Mouse (Mus musculus) T-helper 2 cell (primary cell): ENCODE measurements at regions not wholly inside any gene's neighbourhood (a gene's known extent, or its start where the extent isn't known, plus 50 kb on each side); places are given as distances from the start of the nearest gene placed in this dataset.
"Not testable (repeated sequence)": the region's sequence is repeated elsewhere in the genome, so short reads cannot be mapped to it uniquely, and the experiment has no call there.

Experiments
- in situ Hi-C: fragments of 300-600 bp; cut with MboI, MseI; formaldehyde crosslinking; loops from one replicate; pipeline ENCODE4 v1.15.1; 2025; ENCODE audit warnings: high pct_unique_total_duplicates

DNA sequence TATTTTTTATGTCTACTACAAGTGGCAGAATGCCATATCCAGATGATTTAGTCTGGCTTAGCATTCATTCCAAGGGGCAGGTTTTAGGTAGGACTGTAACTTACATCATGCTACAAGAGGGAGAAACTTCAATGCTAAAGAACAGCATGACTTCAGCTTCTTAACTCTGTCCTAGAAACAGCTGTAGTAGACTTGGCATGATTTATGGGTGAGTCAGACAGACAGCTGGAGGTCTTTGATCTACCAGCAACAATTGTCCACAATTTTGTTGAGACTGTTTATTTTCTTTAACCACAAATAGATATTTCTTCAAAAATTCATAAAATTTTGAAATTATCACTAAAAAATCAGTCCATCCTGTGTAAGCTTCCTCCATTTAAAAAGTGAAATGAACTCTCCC lies 781.7 kb upstream of the Man1a start:
- in situ Hi-C loops, result no loop called here

DNA sequence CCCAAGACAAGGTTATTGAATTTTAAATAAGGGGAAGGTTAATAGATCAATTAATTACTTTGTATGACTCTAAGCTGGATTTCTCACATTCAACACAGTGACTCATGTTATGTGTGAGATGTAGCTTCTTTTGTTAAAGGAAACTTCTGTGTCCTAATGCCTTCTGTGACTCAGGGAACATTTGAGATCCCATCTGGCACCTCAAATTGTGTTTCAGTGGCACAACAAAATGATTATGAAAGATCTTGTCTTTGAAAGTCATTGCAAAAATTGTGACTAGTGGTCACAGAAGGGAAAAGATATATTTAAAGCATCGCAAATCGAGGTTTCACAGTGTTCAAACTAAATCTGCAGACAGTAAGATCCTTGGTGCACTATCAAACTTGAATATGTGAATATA lies 765.2 kb upstream of the Man1a start:
- in situ Hi-C loops, result no loop called here

DNA sequence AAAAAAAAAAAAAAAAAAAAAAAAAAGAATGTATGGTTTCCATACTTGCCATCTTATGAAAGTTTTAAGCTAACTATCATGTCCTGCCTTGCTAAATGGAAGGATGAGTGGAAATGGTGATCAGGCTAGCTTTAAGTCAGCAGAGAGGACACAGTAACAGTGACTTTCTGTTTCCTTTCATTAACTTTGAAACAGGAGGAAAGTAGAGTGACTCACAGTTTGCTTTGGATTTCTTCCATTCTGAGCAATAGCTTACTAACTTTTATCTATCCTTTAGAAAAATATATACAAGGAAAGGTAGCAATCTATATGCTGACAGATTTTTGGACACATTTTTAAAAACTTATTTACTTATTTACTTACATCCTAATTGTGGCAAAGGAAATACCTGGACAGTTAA lies 762.6 kb upstream of the Man1a start:
- in situ Hi-C loops, result no loop called here

DNA sequence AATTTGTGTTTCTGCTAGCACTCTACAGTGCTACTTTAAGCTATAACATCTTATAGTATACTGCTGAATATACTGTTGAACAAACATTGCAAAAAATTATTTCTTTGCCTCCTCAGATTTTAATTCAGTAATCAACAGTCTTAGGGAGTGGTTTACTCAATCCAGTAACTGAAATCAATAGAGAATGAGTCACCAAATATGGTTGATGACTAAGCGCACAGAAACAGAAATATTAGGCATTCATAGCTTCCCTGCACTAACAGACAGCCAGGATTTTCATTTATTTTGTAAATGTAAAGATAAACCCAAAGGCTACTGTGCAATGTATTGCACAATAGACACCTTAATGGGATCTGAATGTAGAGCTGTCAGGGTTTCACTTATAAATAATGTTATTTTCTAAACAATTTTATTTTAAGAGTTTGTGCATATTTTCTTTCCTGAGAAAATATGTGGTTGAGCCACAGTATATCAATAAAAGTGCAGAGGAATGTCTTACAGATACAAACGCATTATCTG lies 738.3 kb upstream of the Man1a start:
- in situ Hi-C loops, result no loop called here

DNA sequence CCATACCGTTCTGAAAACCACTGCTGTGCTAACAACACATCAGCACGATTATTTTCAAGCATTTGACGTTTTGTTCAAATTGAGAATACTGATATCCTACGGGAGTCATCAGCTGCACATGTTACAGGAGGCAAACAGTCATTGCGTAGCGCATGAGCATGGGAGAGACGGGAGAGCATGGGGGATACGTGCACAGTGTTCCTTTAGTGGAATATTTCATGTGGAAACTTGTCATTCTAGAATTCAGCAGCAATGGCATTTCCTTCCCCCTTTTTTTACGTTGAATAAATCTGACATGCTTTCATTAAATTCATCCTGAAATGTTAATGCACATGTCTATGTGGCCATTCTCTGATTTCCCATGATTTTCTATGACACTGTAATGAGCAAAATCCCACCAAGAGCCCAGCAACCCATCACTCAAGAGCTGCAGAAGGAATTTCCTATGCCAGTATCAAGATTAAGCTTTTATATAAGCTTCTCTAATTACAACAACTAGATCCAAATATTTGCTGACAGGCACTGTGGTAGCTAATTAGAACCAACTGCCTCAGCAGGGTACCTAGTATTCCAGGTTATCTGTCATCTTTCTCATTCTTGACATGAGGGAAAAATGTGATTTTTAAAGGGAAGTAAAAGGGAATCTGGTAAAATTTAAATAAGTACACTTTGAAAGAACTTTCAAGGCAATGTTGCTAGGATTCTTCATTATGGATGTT lies 723.2 kb upstream of the Man1a start:
- in situ Hi-C loops, result no loop called here

DNA sequence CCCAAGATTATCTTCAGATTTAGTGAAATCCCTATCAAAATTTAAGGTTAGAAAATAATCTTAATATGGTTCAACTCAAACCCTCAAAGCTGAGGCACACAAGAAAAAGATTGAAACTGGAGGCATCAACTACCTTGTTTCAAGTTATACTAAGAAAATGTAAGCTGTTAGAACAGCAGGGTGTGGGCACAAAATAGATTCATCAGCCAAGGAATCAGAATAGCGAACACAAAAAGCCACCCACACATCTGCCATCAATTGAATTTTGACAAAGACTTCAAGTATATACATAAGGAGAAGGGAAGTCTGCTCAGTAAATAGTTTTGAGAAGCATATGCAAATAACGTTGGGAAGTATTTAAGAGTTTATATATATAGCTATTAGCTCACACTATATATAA lies 720.9 kb upstream of the Man1a start:
- in situ Hi-C loops, result no loop called here

DNA sequence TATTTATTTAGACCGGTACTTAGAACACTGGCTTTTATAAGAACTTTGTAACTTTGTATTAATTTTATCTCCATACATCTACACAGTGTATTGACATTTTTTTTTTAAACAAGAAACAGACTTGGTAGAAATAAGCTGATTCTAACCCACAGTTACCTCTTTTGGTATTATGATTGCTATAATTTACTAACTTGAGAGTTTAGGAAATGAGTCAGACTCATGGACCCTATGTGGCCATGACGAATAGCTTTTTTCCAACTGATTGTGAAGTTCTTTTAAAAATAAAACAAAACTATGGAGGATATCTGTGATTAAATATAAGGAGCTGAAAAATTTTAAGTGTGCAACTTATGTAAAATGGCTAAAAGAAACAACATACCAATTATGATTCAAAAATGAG lies 684.7 kb upstream of the Man1a start:
- in situ Hi-C loops, result no loop called here

DNA sequence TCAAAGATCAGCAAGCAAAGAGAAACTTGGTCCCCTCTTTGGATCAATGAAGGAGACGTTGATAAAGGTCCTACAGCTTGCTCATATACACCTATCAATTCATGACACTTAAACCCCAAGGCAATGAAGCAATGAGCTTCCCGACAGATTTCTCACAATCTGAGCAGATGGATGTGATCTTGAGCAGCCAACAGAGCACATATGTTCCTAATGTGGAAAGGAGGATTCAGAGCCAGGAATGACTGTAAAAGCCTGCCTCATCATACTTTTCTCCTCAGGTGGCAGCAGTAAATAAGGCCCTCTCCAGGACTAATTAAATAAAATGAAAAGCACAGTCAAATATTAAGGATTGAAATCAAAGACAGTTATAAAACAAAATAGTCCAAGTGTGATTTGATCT lies 672.8 kb upstream of the Man1a start:
- in situ Hi-C loops, result no loop called here

DNA sequence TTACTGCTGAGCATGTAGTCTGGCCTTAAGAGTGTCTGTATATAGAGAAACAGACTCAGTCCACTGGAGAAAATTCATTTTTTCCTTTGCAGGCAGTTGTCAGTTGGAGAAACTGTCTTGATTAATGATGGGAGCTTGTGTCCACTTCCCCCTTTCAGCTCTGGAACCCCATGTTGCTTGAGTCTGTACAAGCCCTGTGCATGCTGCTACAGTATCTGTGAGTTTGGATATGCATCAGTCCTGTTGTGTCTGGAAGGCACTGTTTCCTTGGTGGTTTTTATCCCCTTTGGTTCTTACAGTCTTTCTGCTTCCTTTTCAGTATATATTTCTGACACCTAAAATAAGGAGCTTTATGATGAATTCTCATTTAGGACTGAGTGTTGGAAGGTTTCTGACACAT lies 660.7 kb upstream of the Man1a start:
- in situ Hi-C loops, result no loop called here

DNA sequence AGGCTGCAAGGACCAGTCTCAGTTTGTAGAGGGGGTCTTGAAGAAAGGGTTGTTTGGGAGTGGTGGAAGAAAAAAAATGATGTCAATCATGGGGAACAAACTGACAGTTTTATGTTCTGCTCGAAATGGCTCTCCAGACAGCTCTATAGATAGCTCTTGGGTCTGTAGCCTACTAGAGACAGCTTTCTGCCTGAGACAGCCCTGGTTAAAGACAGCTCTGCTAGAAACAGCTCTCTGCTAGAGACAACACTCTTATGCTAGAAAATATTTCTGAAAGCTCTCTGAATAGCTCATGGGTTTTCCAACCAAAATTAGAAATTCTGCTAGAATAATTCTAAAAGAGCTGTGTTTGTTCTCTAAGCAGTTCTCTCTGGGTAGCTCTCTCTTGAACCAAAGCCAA lies 636.3 kb upstream of the Man1a start:
- in situ Hi-C loops, result loop anchor here (10.0 kb wide), 1 partner anchor 168 kb away; no protein-coding TSS in a partner anchor

DNA sequence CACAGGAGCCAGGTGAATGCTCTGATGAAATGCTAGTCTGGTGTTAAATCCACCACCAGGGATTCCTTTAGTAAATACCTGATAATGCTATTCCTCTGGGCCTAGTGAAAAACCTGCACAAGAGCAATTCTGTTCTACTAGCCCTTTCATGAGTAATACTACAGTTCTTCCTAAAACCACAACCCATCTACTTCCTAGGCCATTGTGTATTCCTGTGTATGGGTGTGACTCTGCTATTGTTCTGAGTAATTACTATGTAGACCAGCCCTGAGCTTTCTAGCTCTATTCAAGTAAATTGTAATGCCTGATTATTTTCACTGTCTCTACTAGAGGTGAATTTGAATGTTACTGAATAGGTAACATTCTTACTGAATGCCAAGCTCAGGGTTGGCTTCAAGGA lies 591.4 kb upstream of the Man1a start:
- in situ Hi-C loops, result not testable (repeated sequence)
